Mouse (Mus musculus): ENCODE data around the gene Il5ra.

GRCm38 (mm10) chr6:106765892-106766291 lies 17.1 kb upstream of the Il5ra start:
- TF ChIP-seq MAFK (IDR thresholded peaks at IDR 0.05; ENCODE audit: insufficient read depth, low read depth, low read length) = no peak
- no peak for TF ChIP-seq ZC3H11A (IDR thresholded peaks at IDR 0.05; ENCODE audit: borderline replicate concordance, low read depth, low read length)
- no peak for TF ChIP-seq CHD2 (IDR thresholded peaks at IDR 0.05; ENCODE audit: low read depth, low read length)
- TF ChIP-seq ZNF384 (IDR thresholded peaks at IDR 0.05; ENCODE audit: low read depth, low read length) = no peak
- no peak for TF ChIP-seq HCFC1 (IDR thresholded peaks at IDR 0.05; ENCODE audit: borderline replicate concordance, insufficient read depth, low read length)
